Mouse (Mus musculus): ENCODE data around the gene Tfap2c.

DNA sequence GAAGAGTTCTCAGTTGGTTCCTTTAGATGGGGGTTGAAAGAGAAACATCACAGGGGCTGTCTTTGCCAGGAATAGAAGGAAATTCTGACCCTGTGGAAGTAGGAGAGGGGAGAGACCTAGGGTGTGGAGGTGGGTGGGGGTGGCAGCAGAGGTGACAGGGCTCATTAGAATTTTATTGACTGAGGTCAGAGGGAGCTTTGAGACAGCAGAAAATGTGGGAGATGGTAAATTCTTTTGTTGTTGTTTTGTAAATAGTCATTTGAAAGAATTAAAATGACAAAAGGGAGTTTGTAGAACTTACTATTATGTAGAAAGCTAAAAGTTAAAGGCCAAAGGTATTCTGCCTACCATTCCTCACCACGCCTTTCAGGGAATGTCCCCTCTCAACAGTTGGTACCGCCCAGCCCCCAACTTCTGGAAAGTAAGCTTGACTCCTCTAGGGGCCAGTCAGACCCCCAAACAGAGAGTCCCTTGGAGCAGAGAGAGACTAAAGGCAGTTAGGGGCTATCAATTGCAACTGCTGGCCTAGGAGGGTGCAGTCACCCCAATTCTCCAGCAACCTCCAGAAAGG lies 27.9 kb downstream of the Tfap2c start:
- TF ChIP-seq CTCF (conservative IDR thresholded peaks at IDR 0.05; ENCODE audit: insufficient read depth, insufficient read length, low read depth, low read length) (no peak), POLR2A (IDR thresholded peaks at IDR 0.05; ENCODE audit: low read depth, low read length) (no peak)

All from kidney, adult 2 months (tissue).